In the genomic region with DNA sequence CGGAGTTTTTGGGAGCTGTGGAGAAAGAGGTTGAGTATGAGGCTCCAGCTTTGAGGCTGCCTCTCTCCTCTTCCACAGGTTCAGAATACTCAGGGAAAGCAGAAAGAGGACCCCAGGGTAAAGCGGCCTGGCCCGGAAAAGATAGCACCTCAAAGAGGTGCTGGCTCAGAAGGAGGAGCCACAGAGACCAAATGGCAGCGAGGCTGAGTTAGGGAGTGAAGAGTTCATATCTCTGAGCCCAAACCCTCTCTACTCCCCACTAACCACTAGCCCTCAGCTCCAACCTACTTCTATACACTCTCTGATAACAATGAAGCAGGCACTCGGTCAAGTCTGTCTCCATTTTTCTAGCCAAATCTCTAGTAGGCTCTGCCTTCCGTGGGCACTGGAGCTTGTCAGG, we compare ENCODE assay signal across 25 mouse cellular contexts. TPM values are rescaled to one million over a fixed set of nuclear protein-coding genes. Genes with fewer than 3 reads are reported as not detected.
DNase-seq lines count a peak whose midpoint lies in the region; ATAC-seq and TF ChIP-seq lines count a peak whose summit lies in the region.
"Had no signal": no experiment of that assay in that cellular context is flagged by ENCODE, and none has a peak within 500 bp of the region (broad histone marks: within the 10 kb centered on the region; RNA-seq: fewer than 3 reads in every experiment).

No protein-coding gene starts in this region.

- H3K27me3 ChIP-seq in kidney, embryonic 15.5 days = no peaks in the 10 kb centered on the region
- H3K27me3 ChIP-seq in kidney, embryonic 14.5 days (ENCODE audit: control insufficient read depth, insufficient read depth, low read length) = no peaks in the 10 kb centered on the region
- H3K27me3 ChIP-seq in liver, embryonic 12.5 days (replicated peaks) = no peaks in the 10 kb centered on the region
- H3K27me3 ChIP-seq: forebrain, embryonic 15.5 days; limb, embryonic 12.5 days; midbrain, embryonic 12.5 days had no signal

- 47% methylated on average over 6 of the region's 6 CpGs for WGBS in kidney, embryonic 15.5 days
- 38% methylated on average over 6 of the region's 6 CpGs for WGBS in kidney, embryonic 14.5 days
- WGBS in liver, embryonic 12.5 days (ENCODE audit: insufficient replicate concordance) = 14% methylated on average over 6 of the region's 6 CpGs
- 63% methylated on average over 6 of the region's 6 CpGs for WGBS in lung, adult 2 months

- no peak overlapping the region for H3K27ac ChIP-seq in kidney, embryonic 15.5 days
- H3K27ac ChIP-seq in kidney, embryonic 14.5 days (ENCODE audit: low read depth, low read length) = no peak overlapping the region
- H3K27ac ChIP-seq in liver, embryonic 12.5 days = peak overlapping the region; percentile 98
- H3K27ac ChIP-seq: forebrain, embryonic 15.5 days; limb, embryonic 12.5 days; midbrain, embryonic 12.5 days had no signal

- DNase-seq in c-Kit-positive CD71-negative TER-119-negative erythroid progenitor cells, embryonic 14.5 days (ENCODE audit: low read depth) = peak; percentile 17
- DNase-seq in Muller cell, postnatal 12 days (ENCODE audit: inconsistent ontology term) = no peak
- DNase-seq in lung, adult 2 months = no peak
- DNase-seq: adrenal gland, postnatal 10 days; heart, adult 11 months; kidney, adult 9 months; retina, postnatal 1 day had no signal

- no peak overlapping the region for H3K4me3 ChIP-seq in kidney, embryonic 15.5 days (replicated peaks)
- no peak overlapping the region for H3K4me3 ChIP-seq in kidney, embryonic 14.5 days (ENCODE audit: low read length)
- H3K4me3 ChIP-seq in liver, embryonic 12.5 days = 0 out of 2 replicates have a peak overlapping the region, but pooled peaks have one; percentile 18
- H3K4me3 ChIP-seq in lung, adult 2 months (replicated peaks; ENCODE audit: extremely low read depth, low read depth, low read length) = no peak overlapping the region
- H3K4me3 ChIP-seq: forebrain, embryonic 15.5 days; limb, embryonic 12.5 days; midbrain, embryonic 12.5 days; myocyte had no signal

- no peaks in the 10 kb centered on the region for H3K4me1 ChIP-seq in kidney, embryonic 15.5 days
- no peaks in the 10 kb centered on the region for H3K4me1 ChIP-seq in kidney, embryonic 14.5 days (ENCODE audit: control insufficient read depth, insufficient read depth, low read length)
- peaks cover 88% of the 10 kb centered on the region for H3K4me1 ChIP-seq in liver, embryonic 12.5 days
- no peaks in the 10 kb centered on the region for H3K4me1 ChIP-seq in lung, adult 2 months (ENCODE audit: control insufficient read depth, insufficient read depth, low read length)
- H3K4me1 ChIP-seq: forebrain, embryonic 15.5 days; limb, embryonic 12.5 days; midbrain, embryonic 12.5 days had no signal

- no peak overlapping the region for H3K4me2 ChIP-seq in kidney, embryonic 15.5 days
- no peak overlapping the region for H3K4me2 ChIP-seq in kidney, embryonic 14.5 days (replicated peaks; ENCODE audit: low read depth, low read length)
- peak overlapping the region; percentile 54 for H3K4me2 ChIP-seq in liver, embryonic 12.5 days
- H3K4me2 ChIP-seq: forebrain, embryonic 15.5 days; limb, embryonic 12.5 days; midbrain, embryonic 12.5 days had no signal

- no peaks in the 10 kb centered on the region for H3K9me3 ChIP-seq in kidney, embryonic 15.5 days (replicated peaks)
- H3K9me3 ChIP-seq in kidney, embryonic 14.5 days (ENCODE audit: control insufficient read depth, low read length) = no peaks in the 10 kb centered on the region
- no peaks in the 10 kb centered on the region for H3K9me3 ChIP-seq in liver, embryonic 12.5 days (replicated peaks)
- H3K9me3 ChIP-seq: forebrain, embryonic 15.5 days; limb, embryonic 12.5 days; midbrain, embryonic 12.5 days had no signal

- no peak overlapping the region for H3K9ac ChIP-seq in kidney, embryonic 15.5 days
- H3K9ac ChIP-seq in kidney, embryonic 14.5 days (ENCODE audit: low read depth, low read length) = no peak overlapping the region
- H3K9ac ChIP-seq in liver, embryonic 12.5 days = peak overlapping the region; percentile 59
- H3K9ac ChIP-seq: forebrain, embryonic 15.5 days; limb, embryonic 12.5 days; midbrain, embryonic 12.5 days had no signal

- TF ChIP-seq POLR2A in lung, adult 2 months (IDR thresholded peaks at IDR 0.05; ENCODE audit: borderline replicate concordance, extremely low read depth, low read depth, low read length) = no peak

- H3K36me3 ChIP-seq in kidney, embryonic 15.5 days = no peaks in the 10 kb centered on the region
- H3K36me3 ChIP-seq in kidney, embryonic 14.5 days (ENCODE audit: control insufficient read depth, insufficient read depth, low read length) = no peaks in the 10 kb centered on the region
- no peaks in the 10 kb centered on the region for H3K36me3 ChIP-seq in liver, embryonic 12.5 days
- H3K36me3 ChIP-seq: forebrain, embryonic 15.5 days; limb, embryonic 12.5 days; midbrain, embryonic 12.5 days had no signal

- ATAC-seq in kidney, embryonic 15.5 days (replicated peaks; ENCODE audit: low FRiP score) = 0 out of 2 replicates have a peak, but pooled peaks have one; percentile 43
- no peak for ATAC-seq in kidney, embryonic 14.5 days (ENCODE audit: low FRiP score, low TSS enrichment)
- peak; percentile 93 for ATAC-seq in liver, embryonic 12.5 days
- ATAC-seq in megakaryocyte-erythroid progenitor cell, adult 5-6 weeks (replicated peaks; ENCODE audit: low FRiP score, low TSS enrichment, poor library complexity, severe bottlenecking) = peak; percentile 94
- ATAC-seq: forebrain, embryonic 15.5 days; hindbrain, embryonic 16.5 days; lung, postnatal 0 days had no signal

- no peak for TF ChIP-seq CTCF in lung, adult 2 months (IDR thresholded peaks at IDR 0.05; ENCODE audit: insufficient read depth, low read length)

RNA-seq across cellular contexts. Expression of gene Cited4, which starts 34.5 kb away (rescaled TPM):
- 11.3 and 12.9 TPM in 2 replicates for polyA plus RNA-seq in kidney, embryonic 15.5 days (2015; fragmentation: Nextera tagmentation; extraction: Ambion mirVana)
- 9.3 and 11.0 TPM in 2 replicates for polyA plus RNA-seq in kidney, embryonic 14.5 days (2014; fragmentation: Nextera tagmentation; extraction: Ambion mirVana)
- 286 and 295 TPM in 2 replicates for polyA plus RNA-seq in liver, embryonic 12.5 days (2016; fragmentation: Nextera tagmentation; extraction: Ambion mirVana)
- total RNA-seq in megakaryocyte-erythroid progenitor cell, adult 5-6 weeks (2014; fragmentation: Nextera tagmentation) = 36.4 and 47.4 TPM in 2 replicates
- total RNA-seq in megakaryocyte-erythroid progenitor cell, adult 5-6 weeks (2017) = 7.4 and 30.9 TPM in 2 replicates
- polyA plus RNA-seq in lung, adult 2 months (2012; rRNA removed) = 5.8 and 9.3 TPM in 2 replicates
- total RNA-seq: neutrophil, adult 5-6 weeks had no signal
- polyA plus RNA-seq: C2C12, myocyte had no signal

RNA-seq across cellular contexts. Expression of gene Gm8439, which starts 43.3 kb away (rescaled TPM):
- not detected in 2 replicates for polyA plus RNA-seq in kidney, embryonic 15.5 days (2015; fragmentation: Nextera tagmentation; extraction: Ambion mirVana)
- not detected in 2 replicates for polyA plus RNA-seq in kidney, embryonic 14.5 days (2014; fragmentation: Nextera tagmentation; extraction: Ambion mirVana)
- not detected in 2 replicates for polyA plus RNA-seq in liver, embryonic 12.5 days (2016; fragmentation: Nextera tagmentation; extraction: Ambion mirVana)
- not detected in 2 replicates for total RNA-seq in megakaryocyte-erythroid progenitor cell, adult 5-6 weeks (2014; fragmentation: Nextera tagmentation)
- not detected in 2 replicates for total RNA-seq in megakaryocyte-erythroid progenitor cell, adult 5-6 weeks (2017)
- polyA plus RNA-seq in lung, adult 2 months (2012; rRNA removed) = not detected in 2 replicates
- total RNA-seq: adrenal gland, postnatal 10 days; gastrocnemius, adult 18-20 months; layer of hippocampus, adult 18-20 months; left cerebral cortex, adult 8-10 months; neutrophil, adult 5-6 weeks had no signal
- polyA plus RNA-seq: C2C12; embryonic facial prominence, embryonic 14.5 days; forebrain, embryonic 15.5 days; hindbrain, embryonic 16.5 days; limb, embryonic 12.5 days; lung, postnatal 0 days; midbrain, embryonic 12.5 days; myocyte; small intestine, adult 2 months; urinary bladder, adult 2 months had no signal

Comparison
In these comparisons a context has a peak if more than half of its experiments do, and no peak if none do; other contexts are left out.
1. RNA of gene Cited4, which starts 34.5 kb away (polyA plus RNA-seq): 286 to 295 TPM in liver, embryonic 12.5 days; 11.3 to 12.9 TPM in kidney, embryonic 15.5 days, 9.3 to 11.0 TPM in kidney, embryonic 14.5 days and 5.8 to 9.3 TPM in lung, adult 2 months; every median in the first group is over 10 times any median in the second.